ENCODE assay signal across 10 mouse cellular contexts in genomic region chr10:12911451-12911850, GRCm38 (mm10). TPM values are rescaled to one million over a fixed set of nuclear protein-coding genes. Genes with fewer than 3 reads are reported as not detected.
A peak's percentile ranks its signal among the peaks of the same experiment; 100 is the strongest.
DNase-seq lines count a peak whose midpoint lies in the region; ATAC-seq and TF ChIP-seq lines count a peak whose summit lies in the region.
"Had no signal": no experiment of that assay in that cellular context is flagged by ENCODE, and none has a peak within 500 bp of the region (broad histone marks: within the 10 kb centered on the region; RNA-seq: fewer than 3 reads in every experiment).

No protein-coding gene starts in this region.

- peaks cover 3% of the 10 kb centered on the region; the same call in 1 of the 2 replicates for H3K4me1 ChIP-seq in limb, embryonic 14.5 days (ENCODE audit: control insufficient read depth, insufficient read depth, low read length)
- H3K4me1 ChIP-seq: forebrain, embryonic 15.5 days had no signal

- DNase-seq in gastrocnemius, adult 2 months, result no peak
- DNase-seq in gastrocnemius, adult 18-20 months (ENCODE audit: low spot score), result no peak
- DNase-seq in layer of hippocampus, adult 2 months (ENCODE audit: low spot score in 2 of 2), result no peak
- DNase-seq in layer of hippocampus, adult 11-12 months (ENCODE audit: low spot score), result no peak
- peak; percentile 16 for DNase-seq in brain, adult 2 months (ENCODE audit: low read depth, low spot score)
- DNase-seq in limb, embryonic 14.5 days (ENCODE audit: low spot score), result no peak
- no peak for DNase-seq in right cerebral cortex, postnatal 4 days
- no peak for DNase-seq in ovary, postnatal 36 days (ENCODE audit: low spot score)
- DNase-seq: B cell, adult 2 months had no signal

- ATAC-seq in limb, embryonic 14.5 days (ENCODE audit: low FRiP score, low read depth), result no peak
- ATAC-seq: forebrain, embryonic 15.5 days had no signal

- H3K36me3 ChIP-seq in limb, embryonic 14.5 days (ENCODE audit: control insufficient read depth, insufficient read depth, low read length), result no peaks in the 10 kb centered on the region
- H3K36me3 ChIP-seq: forebrain, embryonic 15.5 days had no signal

- 87% methylated on average over 13 of the region's 13 CpGs for WGBS in limb, embryonic 14.5 days

- TF ChIP-seq POLR2A in limb, embryonic 14.5 days (IDR thresholded peaks at IDR 0.05; ENCODE audit: borderline replicate concordance, extremely low read depth, insufficient read depth, insufficient read length), result no peak

- peak overlapping the region; percentile 61 for H3K4me3 ChIP-seq in gastrocnemius, adult 2 months
- peak overlapping the region; percentile 34 for H3K4me3 ChIP-seq in layer of hippocampus, adult 2 months
- no peak overlapping the region for H3K4me3 ChIP-seq in limb, embryonic 14.5 days (replicated peaks; ENCODE audit: low read length)
- H3K4me3 ChIP-seq: forebrain, embryonic 15.5 days had no signal

- H3K27ac ChIP-seq in gastrocnemius, adult 2 months, result peak overlapping the region; percentile 36; the same call in 1 of the 2 replicates
- H3K27ac ChIP-seq in layer of hippocampus, adult 2 months, result peak overlapping the region; percentile 43
- peak overlapping the region; percentile 48; the same call in 1 of the 2 replicates for H3K27ac ChIP-seq in limb, embryonic 14.5 days (replicated peaks; ENCODE audit: low read depth, low read length)
- H3K27ac ChIP-seq: forebrain, embryonic 15.5 days had no signal

- no peak overlapping the region for H3K9ac ChIP-seq in limb, embryonic 14.5 days (ENCODE audit: low read depth, low read length, severe bottlenecking)
- H3K9ac ChIP-seq: forebrain, embryonic 15.5 days had no signal

- no peaks in the 10 kb centered on the region for H3K9me3 ChIP-seq in limb, embryonic 14.5 days (ENCODE audit: control insufficient read depth, low read length)
- H3K9me3 ChIP-seq: forebrain, embryonic 15.5 days had no signal

- H3K4me2 ChIP-seq in limb, embryonic 14.5 days (replicated peaks; ENCODE audit: low read depth, low read length, severe bottlenecking), result 0 out of 2 replicates have a peak overlapping the region, but pooled peaks have one; percentile 15
- H3K4me2 ChIP-seq: forebrain, embryonic 15.5 days had no signal

- no peaks in the 10 kb centered on the region for H3K27me3 ChIP-seq in limb, embryonic 14.5 days (ENCODE audit: control insufficient read depth, insufficient read depth, low read length)
- H3K27me3 ChIP-seq: forebrain, embryonic 15.5 days had no signal

- no peak for TF ChIP-seq CTCF in gastrocnemius, adult 2 months (IDR thresholded peaks at IDR 0.05)
- no peak for TF ChIP-seq CTCF in layer of hippocampus, adult 2 months (conservative IDR thresholded peaks at IDR 0.05)

- intact Hi-C loops in gastrocnemius, adult 2 months (cut with DNase I), result no loop called here

RNA-seq across cellular contexts. Expression of gene Utrn, which starts 42.3 kb away (rescaled TPM):
- 10 to 100 TPM; 20.1 to 28.1 TPM for total RNA-seq in gastrocnemius, adult 2 months (2021)
- total RNA-seq in gastrocnemius, adult 18-20 months (2021), result 10 to 100 TPM; 17.6 to 20.4 TPM
- total RNA-seq in layer of hippocampus, adult 2 months (2021), result 10 to 100 TPM; 33.7 to 39.8 TPM
- polyA plus RNA-seq in limb, embryonic 14.5 days (2012; rRNA removed), result 34.1 and 36.9 TPM in 2 replicates
- 76.0 and 82.2 TPM in 2 replicates for polyA plus RNA-seq in limb, embryonic 14.5 days (2014; fragmentation: Nextera tagmentation; extraction: Ambion mirVana)

RNA-seq across cellular contexts. Expression of gene Stx11, which starts 52.6 kb away (rescaled TPM):
- under 1 TPM; 0.20 to 0.46 TPM for total RNA-seq in gastrocnemius, adult 2 months (2021)
- under 1 TPM; 0.46 to 0.47 TPM for total RNA-seq in gastrocnemius, adult 18-20 months (2021)
- under 1 TPM; 0.07 to 0.33 TPM for total RNA-seq in layer of hippocampus, adult 2 months (2021)
- polyA plus RNA-seq in limb, embryonic 14.5 days (2012; rRNA removed), result 2.1 TPM in 2 replicates
- 4.4 TPM in 2 replicates for polyA plus RNA-seq in limb, embryonic 14.5 days (2014; fragmentation: Nextera tagmentation; extraction: Ambion mirVana)
